Mouse (Mus musculus): Measurements from ENCODE around the gene Irf8. TPM values are rescaled to one million over a fixed set of nuclear protein-coding genes. Genes with fewer than 3 reads are reported as not detected.

Irf8 gene
- total and polyA plus RNA-seq, 3 experiments, result not detected

- Histone ChIP-seq H3K27me3 (ENCODE audit: control insufficient read depth in 1 of 2, insufficient read depth in 2 of 2, low read length in 2 of 2) (no peaks in the 10 kb centered on the region; a peak in 1 of 4 replicates), H3K27ac (ENCODE audit: control insufficient read depth, low read depth, low read length) (no peak overlapping the region), H3K9me3 (replicated peaks; ENCODE audit: insufficient read depth, low read length) (no peaks in the 10 kb centered on the region), H3K4me1 (ENCODE audit: control insufficient read depth in 1 of 2, insufficient read depth in 2 of 2, low read length in 2 of 2) (no peaks in the 10 kb centered on the region), H3K36me3 (ENCODE audit: control insufficient read depth in 1 of 2, insufficient read depth in 2 of 2, low read length in 2 of 2) (no peaks in the 10 kb centered on the region), H3K79me2 (ENCODE audit: control insufficient read depth, insufficient read depth, low read length, poor library complexity) (no peaks in the 10 kb centered on the region), H3K4me3 (ENCODE audit: control insufficient read depth in 1 of 2, insufficient read depth in 1 of 2, low read depth in 2 of 2, low read length in 2 of 2) (no peak overlapping the region), H3K9ac (ENCODE audit: control insufficient read depth, low read depth, low read length, poor library complexity, severe bottlenecking) (no peak overlapping the region)
- no peak for DNase-seq (ENCODE audit: low read depth, low spot score)
- TF ChIP-seq MAZ (IDR thresholded peaks at IDR 0.05; ENCODE audit: low read depth, low read length) (no peak), MAFK (IDR thresholded peaks at IDR 0.05; ENCODE audit: borderline replicate concordance, low read depth, low read length) (no peak), SMC3 (IDR thresholded peaks at IDR 0.05; ENCODE audit: low read depth, low read length) (no peak)
Observed at GRCm38 (mm10) chr8:120751226-120752081, 15.3 kb downstream of the Irf8 start.

GRCm38 (mm10) chr8:120752082-120752452 is 15.9 kb downstream of the Irf8 start:
- TF ChIP-seq GABPA (IDR thresholded peaks at IDR 0.05; ENCODE audit: low read depth, low read length) (no peak), MYC (IDR thresholded peaks at IDR 0.05; ENCODE audit: low read depth, low read length) (no peak), POLR2AphosphoS5 (IDR thresholded peaks at IDR 0.05; ENCODE audit: borderline replicate concordance, low read depth, low read length) (no peak), KAT2A (conservative IDR thresholded peaks at IDR 0.05; ENCODE audit: low read depth, low read length) (no peak)
- no peak for DNase-seq (ENCODE audit: low read depth, low spot score)
- H3K4me3 ChIP-seq (ENCODE audit: control insufficient read depth in 1 of 2, insufficient read depth in 1 of 2, low read depth in 2 of 2, low read length in 2 of 2), result no peak overlapping the region
- H3K36me3 ChIP-seq (ENCODE audit: control insufficient read depth in 1 of 2, insufficient read depth in 2 of 2, low read length in 2 of 2), result no peaks in the 10 kb centered on the region
- no peaks in the 10 kb centered on the region for H3K9me3 ChIP-seq (replicated peaks; ENCODE audit: insufficient read depth, low read length)
- no peak overlapping the region for H3K27ac ChIP-seq (ENCODE audit: control insufficient read depth, low read depth, low read length)
- H3K27me3 ChIP-seq (ENCODE audit: control insufficient read depth in 1 of 2, insufficient read depth in 2 of 2, low read length in 2 of 2), result no peaks in the 10 kb centered on the region; a peak in 1 of 4 replicates
- no peaks in the 10 kb centered on the region for H3K79me2 ChIP-seq (ENCODE audit: control insufficient read depth, insufficient read depth, low read length, poor library complexity)
- no peaks in the 10 kb centered on the region for H3K4me1 ChIP-seq (ENCODE audit: control insufficient read depth in 1 of 2, insufficient read depth in 2 of 2, low read length in 2 of 2)
- no peak overlapping the region for H3K9ac ChIP-seq (ENCODE audit: control insufficient read depth, low read depth, low read length, poor library complexity, severe bottlenecking)

DNA sequence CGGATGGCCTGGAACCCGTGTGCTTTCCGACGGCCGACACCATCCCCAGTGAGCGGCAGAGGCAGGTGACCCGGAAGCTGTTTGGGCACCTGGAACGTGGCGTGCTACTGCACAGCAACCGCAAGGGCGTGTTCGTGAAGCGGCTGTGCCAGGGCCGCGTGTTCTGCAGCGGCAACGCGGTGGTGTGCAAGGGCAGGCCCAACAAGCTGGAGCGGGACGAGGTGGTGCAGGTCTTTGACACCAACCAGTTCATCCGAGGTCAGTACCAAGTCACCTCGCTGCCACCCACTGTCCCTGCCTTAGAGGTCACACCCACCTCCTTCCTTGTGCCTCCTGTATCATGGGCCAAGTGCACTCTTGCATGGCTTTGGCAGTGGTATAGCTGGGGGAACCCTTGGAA is 17.3 kb downstream of the Irf8 start:
- H3K36me3 ChIP-seq (ENCODE audit: control insufficient read depth in 1 of 2, insufficient read depth in 2 of 2, low read length in 2 of 2), result no peaks in the 10 kb centered on the region

More for the DNA sequence above, 17.3 kb downstream of the Irf8 start:
- DNase-seq (ENCODE audit: low read depth, low spot score), result no peak
- Histone ChIP-seq H3K27ac (ENCODE audit: control insufficient read depth, low read depth, low read length) (no peak overlapping the region), H3K4me3 (ENCODE audit: control insufficient read depth in 1 of 2, insufficient read depth in 1 of 2, low read depth in 2 of 2, low read length in 2 of 2) (no peak overlapping the region), H3K9me3 (replicated peaks; ENCODE audit: insufficient read depth, low read length) (no peaks in the 10 kb centered on the region), H3K27me3 (ENCODE audit: control insufficient read depth in 1 of 2, insufficient read depth in 2 of 2, low read length in 2 of 2) (no peaks in the 10 kb centered on the region; a peak in 1 of 4 replicates), H3K9ac (ENCODE audit: control insufficient read depth, low read depth, low read length, poor library complexity, severe bottlenecking) (no peak overlapping the region), H3K79me2 (ENCODE audit: control insufficient read depth, insufficient read depth, low read length, poor library complexity) (no peaks in the 10 kb centered on the region), H3K4me1 (ENCODE audit: control insufficient read depth in 1 of 2, insufficient read depth in 2 of 2, low read length in 2 of 2) (no peaks in the 10 kb centered on the region)
- TF ChIP-seq E2F4 (IDR thresholded peaks at IDR 0.05; ENCODE audit: borderline replicate concordance, low read depth, low read length), result no peak
- no peak for TF ChIP-seq SMC3 (IDR thresholded peaks at IDR 0.05; ENCODE audit: low read depth, low read length)
- TF ChIP-seq EP300 (IDR thresholded peaks at IDR 0.05; ENCODE audit: low read depth in 1 of 2, low read length in 2 of 2), result no peak
- no peak for TF ChIP-seq NRF1 (IDR thresholded peaks at IDR 0.05; ENCODE audit: insufficient read depth, low read depth, low read length, poor library complexity, severe bottlenecking)
- TF ChIP-seq ZC3H11A (IDR thresholded peaks at IDR 0.05; ENCODE audit: low read depth, low read length), result no peak
- TF ChIP-seq POLR2AphosphoS2 (IDR thresholded peaks at IDR 0.05; ENCODE audit: low read length), result no peak
- no peak for TF ChIP-seq ZKSCAN1 (IDR thresholded peaks at IDR 0.05; ENCODE audit: low read depth, low read length)
- TF ChIP-seq HCFC1 (IDR thresholded peaks at IDR 0.05; ENCODE audit: low read depth, low read length), result no peak
- no peak for TF ChIP-seq POLR2A (IDR thresholded peaks at IDR 0.05; ENCODE audit: control insufficient read depth in 1 of 2, insufficient read depth in 1 of 2, low read depth in 1 of 2, low read length in 2 of 2, poor library complexity in 1 of 2)
- no peak for TF ChIP-seq POLR2AphosphoS5 (IDR thresholded peaks at IDR 0.05; ENCODE audit: borderline replicate concordance, low read depth, low read length)
- no peak for TF ChIP-seq CHD2 (IDR thresholded peaks at IDR 0.05; ENCODE audit: low read length)
- TF ChIP-seq JUND (IDR thresholded peaks at IDR 0.05; ENCODE audit: low read depth, low read length), result no peak
- no peak for TF ChIP-seq GABPA (IDR thresholded peaks at IDR 0.05; ENCODE audit: low read depth, low read length)
- no peak for TF ChIP-seq TAL1 (IDR thresholded peaks at IDR 0.05; ENCODE audit: low read length)
- no peak for TF ChIP-seq TBP (IDR thresholded peaks at IDR 0.05; ENCODE audit: low read depth, low read length)
- no peak for TF ChIP-seq USF2 (IDR thresholded peaks at IDR 0.05; ENCODE audit: borderline replicate concordance in 1 of 2, insufficient read depth in 1 of 2, low read depth in 1 of 2, low read length in 2 of 2)

Measured in MEL (cell line).